Comparison of ENCODE assay signal across 9 mouse cellular contexts in genomic region chr3:116751191-116751860, GRCm38 (mm10). TPM values are rescaled to one million over a fixed set of nuclear protein-coding genes. Genes with fewer than 3 reads are reported as not detected.
DNase-seq lines count a peak whose midpoint lies in the region; ATAC-seq and TF ChIP-seq lines count a peak whose summit lies in the region.
"Had no signal": no experiment of that assay in that cellular context is flagged by ENCODE, and none has a peak within 500 bp of the region (broad histone marks: within the 10 kb centered on the region; RNA-seq: fewer than 3 reads in every experiment).

No protein-coding gene starts in this region.

- DNase-seq in G1E (ENCODE audit: low spot score) (no peak), liver (peak; percentile 61)
- DNase-seq in cerebellum, postnatal 14 days, result peak; percentile 67 to 76
- peak; percentile 56 to 61 for DNase-seq in heart, postnatal 10 days
- peak; percentile 70 for DNase-seq in naive thymus-derived CD4-positive, alpha-beta T cell, adult 2 months (ENCODE audit: low read depth)
- DNase-seq in thymus, postnatal 4 days, result peak; percentile 66

- no peaks in the 10 kb centered on the region for H3K27me3 ChIP-seq in intestine, embryonic 15.5 days (replicated peaks)
- H3K27me3 ChIP-seq in intestine, embryonic 16.5 days (replicated peaks; ENCODE audit: control insufficient read depth, insufficient read depth, low read length), result no peaks in the 10 kb centered on the region
- H3K27me3 ChIP-seq in G1E (ENCODE audit: insufficient read depth, low read length), result no peaks in the 10 kb centered on the region
- H3K27me3 ChIP-seq: limb, embryonic 15.5 days had no signal

- no peak overlapping the region for H3K27ac ChIP-seq in intestine, embryonic 15.5 days
- H3K27ac ChIP-seq in intestine, embryonic 16.5 days (ENCODE audit: low read length), result no peak overlapping the region
- H3K27ac ChIP-seq: limb, embryonic 15.5 days had no signal

- WGBS in intestine, embryonic 15.5 days, result 89% methylated on average over 4 of the region's 4 CpGs
- WGBS in intestine, embryonic 16.5 days, result 89% methylated on average over 4 of the region's 4 CpGs

- no peak overlapping the region for H3K4me2 ChIP-seq in intestine, embryonic 15.5 days (replicated peaks)
- H3K4me2 ChIP-seq in intestine, embryonic 16.5 days (ENCODE audit: low read depth, low read length), result no peak overlapping the region
- H3K4me2 ChIP-seq: limb, embryonic 15.5 days had no signal

- no peak overlapping the region for H3K9ac ChIP-seq in intestine, embryonic 15.5 days
- no peak overlapping the region for H3K9ac ChIP-seq in intestine, embryonic 16.5 days (ENCODE audit: low read depth, low read length)
- H3K9ac ChIP-seq: limb, embryonic 15.5 days had no signal

- H3K9me3 ChIP-seq in intestine, embryonic 15.5 days, result no peaks in the 10 kb centered on the region
- H3K9me3 ChIP-seq in intestine, embryonic 16.5 days (ENCODE audit: control insufficient read depth, low read length), result no peaks in the 10 kb centered on the region
- H3K9me3 ChIP-seq in G1E (replicated peaks), result no peaks in the 10 kb centered on the region
- H3K9me3 ChIP-seq: limb, embryonic 15.5 days had no signal

- H3K36me3 ChIP-seq in intestine, embryonic 15.5 days, result peaks cover 6% of the 10 kb centered on the region
- H3K36me3 ChIP-seq in intestine, embryonic 16.5 days (ENCODE audit: control insufficient read depth, insufficient read depth, low read length), result peaks cover 6% of the 10 kb centered on the region; the same call in 1 of the 2 replicates
- H3K36me3 ChIP-seq in G1E (replicated peaks), result peaks cover 59% of the 10 kb centered on the region

- H3K4me3 ChIP-seq in intestine, embryonic 15.5 days (replicated peaks), result no peak overlapping the region
- no peak overlapping the region for H3K4me3 ChIP-seq in intestine, embryonic 16.5 days (ENCODE audit: low read length)
- no peak overlapping the region for H3K4me3 ChIP-seq in G1E (ENCODE audit: low read depth, low read length)
- H3K4me3 ChIP-seq: limb, embryonic 15.5 days had no signal

- H3K4me1 ChIP-seq in intestine, embryonic 15.5 days (replicated peaks), result no peaks in the 10 kb centered on the region
- no peaks in the 10 kb centered on the region for H3K4me1 ChIP-seq in intestine, embryonic 16.5 days (ENCODE audit: control insufficient read depth, insufficient read depth, low read length)
- H3K4me1 ChIP-seq in G1E (ENCODE audit: insufficient read depth, low read depth, low read length), result peaks cover 4% of the 10 kb centered on the region; the same call in 1 of the 2 replicates
- H3K4me1 ChIP-seq: limb, embryonic 15.5 days had no signal

- no peak for TF ChIP-seq CTCF in G1E (IDR thresholded peaks at IDR 0.05; ENCODE audit: low read depth, low read length)

- intact Hi-C loops in heart, postnatal 10 days (cut with DNase I), result loop anchor here (2.0 kb wide), 1 partner anchor 243 kb away; the partner anchor contains the start of gene Rtca

- peak; percentile 65 for ATAC-seq in intestine, embryonic 15.5 days
- ATAC-seq in intestine, embryonic 16.5 days, result no peak
- peak; percentile 40 for ATAC-seq in G1E (ENCODE audit: extremely low read depth, insufficient number of reproducible peaks, low FRiP score, poor library complexity, severe bottlenecking)

RNA-seq across cellular contexts. Expression of gene Slc35a3, which starts 38.7 kb away (rescaled TPM):
- 18.5 and 19.4 TPM in 2 replicates for polyA plus RNA-seq in intestine, embryonic 15.5 days (2015; fragmentation: Nextera tagmentation; extraction: Ambion mirVana)
- polyA plus RNA-seq in intestine, embryonic 16.5 days (2015; fragmentation: Nextera tagmentation; extraction: Ambion mirVana), result 19.8 and 21.5 TPM in 2 replicates
- total RNA-seq in G1E (2014; fragmentation: Nextera tagmentation) (52.6 and 54.6 TPM in 2 replicates), G1E (2017) (56.8 and 60.9 TPM in 2 replicates)
- 11.3 and 13.4 TPM in 2 replicates for polyA plus RNA-seq in G1E (2012)
- 10 to 100 TPM; 19.3 to 21.9 TPM for total RNA-seq in heart, postnatal 10 days (2021)

RNA-seq across cellular contexts. Expression of gene Agl, which starts 56.6 kb away (rescaled TPM):
- polyA plus RNA-seq in intestine, embryonic 15.5 days (2015; fragmentation: Nextera tagmentation; extraction: Ambion mirVana), result 12.1 and 12.2 TPM in 2 replicates
- 9.9 and 10.3 TPM in 2 replicates for polyA plus RNA-seq in intestine, embryonic 16.5 days (2015; fragmentation: Nextera tagmentation; extraction: Ambion mirVana)
- total RNA-seq in G1E (2014; fragmentation: Nextera tagmentation) (33.6 and 38.7 TPM in 2 replicates), G1E (2017) (13.5 and 15.1 TPM in 2 replicates)
- polyA plus RNA-seq in G1E (2012), result 1.3 and 1.7 TPM in 2 replicates
- total RNA-seq in heart, postnatal 10 days (2021), result 100 to 1,000 TPM; 144 to 148 TPM
